Mouse (Mus musculus) embryonic facial prominence, embryonic 14.5 days (tissue): ENCODE data around the gene Smarcc1. TPM values are rescaled to one million over a fixed set of nuclear protein-coding genes. Genes with fewer than 3 reads are reported as not detected.
"Not testable (repeated sequence)": the region's sequence is repeated elsewhere in the genome, so short reads cannot be mapped to it uniquely, and the experiment has no call there.

Source experiments
- ATAC-seq: fragments of 200-750 bp; cut with Nextera tagmentation; 2 replicates; pipeline ENCODE4 v1.8.0; 2017; ENCODE audit warnings: low read depth, moderate number of reproducible peaks, moderate TSS enrichment
- DNase-seq: peaks from one replicate; pipeline ENCODE4 v3.0.0-alpha.2; 2015; ENCODE audit warnings: low spot score
- H3K27ac ChIP-seq: fragments of 300-500 bp; sonication (generic); replicated peaks from 2 replicates; pipeline ENCODE4 v1.5.1; 2014; ENCODE audit warnings: low read depth, mild to moderate bottlenecking, low read length, moderate library complexity
- H3K27me3 ChIP-seq: fragments of 300-500 bp; sonication (generic); replicated peaks from 2 replicates; pipeline ENCODE4 v1.6.1; 2014; ENCODE audit warnings: low read length; ENCODE audit not compliant: control insufficient read depth, insufficient read depth
- H3K36me3 ChIP-seq: fragments of 300-500 bp; sonication (generic); 2 replicates; pipeline ENCODE4 v1.6.1; 2014; ENCODE audit warnings: low read length, mixed read lengths; ENCODE audit not compliant: control insufficient read depth, insufficient read depth
- H3K4me1 ChIP-seq: fragments of 300-500 bp; sonication (generic); 2 replicates; pipeline ENCODE4 v1.6.1; 2014; ENCODE audit warnings: antibody characterized with exemption, low read length; ENCODE audit not compliant: control insufficient read depth, insufficient read depth
- H3K4me2 ChIP-seq: fragments of 300-500 bp; sonication (generic); 2 replicates; pipeline ENCODE4 v1.6.1; 2014; ENCODE audit warnings: low read depth, mild to moderate bottlenecking, low read length, moderate library complexity, mixed read lengths
- H3K4me3 ChIP-seq: fragments of 300-500 bp; sonication (generic); 2 replicates; pipeline ENCODE4 v1.5.1; 2014; ENCODE audit warnings: low read depth, mild to moderate bottlenecking, low read length
- H3K9ac ChIP-seq: fragments of 300-500 bp; sonication (generic); 2 replicates; pipeline ENCODE4 v1.6.1; 2014; ENCODE audit warnings: low read depth, mild to moderate bottlenecking, low read length, moderate library complexity, mixed read lengths
- H3K9me3 ChIP-seq: fragments of 300-500 bp; sonication (generic); 2 replicates; pipeline ENCODE4 v1.6.1; 2016; ENCODE audit warnings: low read length; ENCODE audit not compliant: control insufficient read depth
- WGBS: fragments of 180-500 bp; shearing (Covaris S2); extraction: QIAGEN DNeasy Blood & Tissue Kit; methylation state at CpG from one replicate; pipeline ENCODE4 v1.1.7; 2014; 5-methylcytosine and 5-hydroxymethylcytosine counted together
- polyA plus RNA-seq: library from polyadenylated mRNA; unstranded; fragments of >200 nt; fragmentation: Nextera tagmentation; extraction: Ambion mirVana; gene quantifications from 2 replicates; pipeline ENCODE4 v1.2.1, GENCODE M21; 2014

Smarcc1 gene
- 105 and 122 TPM in 2 replicates for polyA plus RNA-seq

- H3K27ac ChIP-seq: peak within 1 kb of the TSS; percentile 97
- WGBS: under 1% methylated on average over 33 of the region's 79 CpGs
- ATAC-seq (peak; percentile 96), DNase-seq (peak; percentile 96)
- no peaks in the 10 kb centered on the region for H3K9me3 ChIP-seq
- H3K36me3 ChIP-seq: peaks cover 25% of the 10 kb centered on the region
- peak within 1 kb of the TSS; percentile 95 for H3K4me3 ChIP-seq
- H3K4me1 ChIP-seq: peaks cover 9% of the 10 kb centered on the region
- peak within 1 kb of the TSS; percentile 95 for H3K9ac ChIP-seq
- H3K27me3 ChIP-seq: no peaks in the 10 kb centered on the region
- H3K4me2 ChIP-seq: peak within 1 kb of the TSS; percentile 66
Observed at GRCm38 (mm10) chr9:110116977-110117778, at the start of gene Smarcc1. TSS of gene Smarcc1 (plus strand) at chr9:110117708.

- no peaks in the 10 kb centered on the region for H3K4me1 ChIP-seq
- H3K36me3 ChIP-seq: peaks cover 71% of the 10 kb centered on the region
- no peaks in the 10 kb centered on the region for H3K27me3 ChIP-seq
- 91% methylated on average over 6 of the region's 6 CpGs for WGBS
- no peak overlapping the region for H3K9ac ChIP-seq
- no peak overlapping the region for H3K4me2 ChIP-seq
- H3K4me3 ChIP-seq: no peak overlapping the region
- DNase-seq (no peak), ATAC-seq (no peak)
- H3K9me3 ChIP-seq: no peaks in the 10 kb centered on the region
- H3K27ac ChIP-seq: no peak overlapping the region
Observed at GRCm38 (mm10) chr9:110068745-110069144, 48.8 kb upstream of the Smarcc1 start.

DNA sequence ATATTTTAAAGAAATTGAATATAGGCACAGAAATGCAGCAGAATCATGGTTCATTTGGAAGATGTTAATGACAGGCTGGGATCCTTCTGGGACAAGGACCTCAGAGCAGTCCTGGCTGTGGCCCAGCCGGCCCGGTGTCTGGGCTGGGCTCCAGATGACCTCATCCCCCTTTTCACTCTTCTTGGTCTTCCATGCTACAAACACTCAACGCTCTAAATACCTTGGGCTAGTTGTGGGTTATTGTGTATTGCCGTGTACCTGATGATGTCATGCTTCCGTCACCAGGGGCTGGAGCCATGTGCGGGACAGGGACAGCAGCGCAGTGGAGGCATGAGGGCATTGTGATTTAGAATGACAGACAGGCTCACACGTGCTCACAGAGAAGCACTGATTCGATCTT is 47.1 kb upstream of the Smarcc1 start:
- Histone ChIP-seq H3K36me3 (peaks cover 72% of the 10 kb centered on the region), H3K9ac (no peak overlapping the region), H3K27ac (no peak overlapping the region), H3K4me1 (no peaks in the 10 kb centered on the region), H3K9me3 (no peaks in the 10 kb centered on the region), H3K4me3 (no peak overlapping the region), H3K27me3 (no peaks in the 10 kb centered on the region), H3K4me2 (no peak overlapping the region)
- 80% methylated on average over 9 of the region's 9 CpGs for WGBS
- DNase-seq (no peak), ATAC-seq (no peak)

- no peak for ATAC-seq
- no peaks in the 10 kb centered on the region for H3K4me1 ChIP-seq
- 85% methylated on average over 4 of the region's 4 CpGs for WGBS
- no peak for DNase-seq
- no peak overlapping the region; the same call in 1 of the 2 replicates for H3K27ac ChIP-seq
- no peak overlapping the region for H3K9ac ChIP-seq
- H3K9me3 ChIP-seq: no peaks in the 10 kb centered on the region
- no peak overlapping the region for H3K4me2 ChIP-seq
- peaks cover 71% of the 10 kb centered on the region for H3K36me3 ChIP-seq
- H3K4me3 ChIP-seq: no peak overlapping the region
- no peaks in the 10 kb centered on the region for H3K27me3 ChIP-seq
Observed at GRCm38 (mm10) chr9:110071011-110071410, 46.5 kb upstream of the Smarcc1 start.

DNA sequence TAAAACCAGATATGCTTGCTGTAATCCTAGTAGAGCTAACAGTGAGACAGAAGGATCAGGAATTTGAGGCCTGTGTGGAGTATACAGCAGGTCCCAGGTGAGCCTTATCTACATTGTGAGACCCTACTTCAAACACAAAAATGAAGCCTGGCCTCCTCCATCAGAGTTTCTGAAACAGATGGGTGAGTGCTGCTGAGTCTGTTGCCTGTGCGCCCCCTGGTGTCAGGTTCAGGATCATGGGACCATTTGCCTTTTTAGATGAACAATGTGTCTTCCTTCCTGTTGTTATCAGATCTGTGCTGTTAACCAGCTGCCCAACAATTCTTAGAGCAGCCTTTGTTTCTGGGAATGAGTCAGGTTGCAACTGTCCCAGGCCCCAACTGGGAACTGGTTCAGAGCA is 45.7 kb upstream of the Smarcc1 start:
- Histone ChIP-seq H3K27ac (no peak overlapping the region), H3K4me2 (no peak overlapping the region), H3K9ac (no peak overlapping the region), H3K4me3 (no peak overlapping the region), H3K9me3 (no peaks in the 10 kb centered on the region), H3K36me3 (peaks cover 65% of the 10 kb centered on the region), H3K27me3 (no peaks in the 10 kb centered on the region), H3K4me1 (no peaks in the 10 kb centered on the region)
- peak; percentile 69 for DNase-seq
- peak; percentile 24; the same call in 1 of the 2 replicates for ATAC-seq
- 0% methylated on average over 1 of the region's 1 CpGs for WGBS

GRCm38 (mm10) chr9:110076468-110076867 is 41.0 kb upstream of the Smarcc1 start:
- not testable (repeated sequence) for H3K4me3 ChIP-seq, H3K27me3 ChIP-seq, H3K9me3 ChIP-seq, H3K27ac ChIP-seq, H3K4me2 ChIP-seq, ATAC-seq, DNase-seq, H3K9ac ChIP-seq, H3K4me1 ChIP-seq
- H3K36me3 ChIP-seq: peaks cover 73% of the 10 kb centered on the region
- 79% methylated on average over 4 of the region's 7 CpGs for WGBS

DNA sequence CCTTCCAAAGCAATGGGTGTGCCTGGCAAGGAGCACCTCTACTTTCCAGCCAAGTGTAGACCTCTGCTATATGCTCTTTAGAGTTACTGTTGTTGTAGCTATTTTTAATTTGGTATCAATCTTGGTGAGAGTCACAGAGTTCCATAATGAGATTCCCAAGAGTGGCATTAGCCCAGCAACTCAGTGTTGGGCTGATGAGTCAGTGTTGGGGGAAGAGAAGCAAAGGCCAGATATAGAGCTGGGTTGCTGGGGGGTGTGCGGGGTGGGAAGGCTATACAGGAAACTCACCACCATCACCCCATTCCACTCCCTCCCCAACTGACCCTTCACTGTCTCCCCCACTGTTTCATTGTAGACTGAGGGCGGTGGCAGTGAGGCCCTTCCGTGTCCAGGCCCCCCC is 36.4 kb upstream of the Smarcc1 start:
- Histone ChIP-seq H3K4me2 (no peak overlapping the region), H3K9me3 (no peaks in the 10 kb centered on the region), H3K27me3 (no peaks in the 10 kb centered on the region), H3K36me3 (peaks cover 90% of the 10 kb centered on the region), H3K4me3 (no peak overlapping the region), H3K9ac (no peak overlapping the region), H3K27ac (no peak overlapping the region), H3K4me1 (no peaks in the 10 kb centered on the region)
- DNase-seq (no peak), ATAC-seq (no peak)
- WGBS: 78% methylated on average over 3 of the region's 3 CpGs

DNA sequence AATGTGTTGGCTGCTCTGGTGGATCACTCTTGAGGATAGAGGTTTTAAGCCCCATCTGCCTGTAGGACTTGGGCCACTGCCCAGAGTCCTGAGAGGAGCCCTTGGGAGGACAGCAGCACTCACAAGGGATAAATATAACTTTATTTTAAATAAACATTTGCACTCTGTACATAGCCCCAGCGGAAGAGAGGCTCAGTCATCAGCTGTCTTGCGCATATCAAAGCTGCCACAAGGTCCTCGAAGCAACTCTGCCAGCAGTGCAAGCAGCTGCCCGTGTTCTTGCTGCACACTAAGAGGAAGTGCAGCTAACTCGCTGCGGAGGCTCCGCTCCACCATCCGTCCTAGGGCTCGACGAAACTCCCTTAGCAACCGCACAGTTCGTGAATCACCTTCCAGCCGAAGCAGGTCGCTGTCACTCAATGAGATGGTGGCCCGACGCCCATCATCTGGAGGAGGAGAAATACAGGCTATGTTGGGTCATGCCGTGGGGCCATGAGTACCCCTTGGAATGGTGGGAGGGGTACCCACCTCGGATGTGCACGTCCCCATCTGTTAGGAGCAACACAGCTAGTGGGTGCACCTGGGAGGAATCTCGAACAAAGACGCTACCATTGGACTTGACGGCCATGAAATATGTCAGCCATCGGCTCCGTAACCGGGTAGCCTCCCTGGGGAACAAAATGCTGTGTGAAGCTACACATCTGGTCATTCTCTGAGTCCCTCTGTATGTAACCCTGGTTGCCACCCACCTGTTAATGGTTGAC is 33.1 kb upstream of the Smarcc1 start:
- no peaks in the 10 kb centered on the region for H3K9me3 ChIP-seq
- H3K4me3 ChIP-seq: no peak overlapping the region
- no peak overlapping the region for H3K4me2 ChIP-seq
- peaks cover 97% of the 10 kb centered on the region for H3K36me3 ChIP-seq
- H3K27ac ChIP-seq: peak overlapping the region; percentile 10; the same call in 1 of the 2 replicates
- DNase-seq (peak; percentile 67), ATAC-seq (peak; percentile 61)
- WGBS: 90% methylated on average over 25 of the region's 25 CpGs
- H3K27me3 ChIP-seq: no peaks in the 10 kb centered on the region
- H3K4me1 ChIP-seq: no peaks in the 10 kb centered on the region
- no peak overlapping the region for H3K9ac ChIP-seq
